Mouse (Mus musculus) CH12.LX (cell line): Measurements from ENCODE around the gene Traip.

ENCODE experiments used
- CTCF ChIP-seq, 2 experiments: IDR thresholded peaks in 1 of 2; conservative IDR thresholded peaks in 1 of 2; 2 replicates each; pipeline ENCODE4 v1.5.1; 2011 to 2012; ENCODE audit warnings: low read depth in 2 of 2, low read length in 2 of 2, improper control_type of control experiment in 1 of 2, inconsistent platforms in 1 of 2, mild to moderate bottlenecking in 1 of 2, moderate library complexity in 1 of 2
- EP300 ChIP-seq: IDR thresholded peaks from 2 replicates; pipeline ENCODE4 v1.6.1; 2011; ENCODE audit warnings: low read length, improper control_type of control experiment

- TF ChIP-seq CTCF (conservative IDR thresholded peaks at IDR 0.05 in 1 of 2, IDR thresholded peaks at IDR 0.05 in 1 of 2; ENCODE audit: low read depth in 2 of 2, low read length in 2 of 2) (peak in 1 of 2 experiments; percentile 76; a peak in 2 of 4 replicates), EP300 (no peak)
Measured at GRCm38 (mm10) chr9:107923021-107923420, 26.9 kb upstream of the Traip start.
